Mouse (Mus musculus): ENCODE measurements around the gene Ipo4. TPM values are rescaled to one million over a fixed set of nuclear protein-coding genes. Genes with fewer than 3 reads are reported as not detected.
A peak's percentile ranks its signal among the peaks of the same experiment; 100 is the strongest.

Gene Ipo4
- total RNA-seq, 2 experiments from 2014 or later, result 95.4 to 122 TPM

GRCm38 (mm10) chr14:55590748-55591330 is 44.9 kb downstream of the Ipo4 start, which contains the start of gene Psme2:
TSS of gene Psme2 (minus strand) at chr14:55591113.
- DNase-seq (ENCODE audit: low spot score in 2 of 2), result peak; percentile 82 to 84

- DNase-seq (ENCODE audit: low spot score in 2 of 2), result no peak
Observed at GRCm38 (mm10) chr14:55589771-55590448, 45.8 kb downstream of the Ipo4 start.

DNA sequence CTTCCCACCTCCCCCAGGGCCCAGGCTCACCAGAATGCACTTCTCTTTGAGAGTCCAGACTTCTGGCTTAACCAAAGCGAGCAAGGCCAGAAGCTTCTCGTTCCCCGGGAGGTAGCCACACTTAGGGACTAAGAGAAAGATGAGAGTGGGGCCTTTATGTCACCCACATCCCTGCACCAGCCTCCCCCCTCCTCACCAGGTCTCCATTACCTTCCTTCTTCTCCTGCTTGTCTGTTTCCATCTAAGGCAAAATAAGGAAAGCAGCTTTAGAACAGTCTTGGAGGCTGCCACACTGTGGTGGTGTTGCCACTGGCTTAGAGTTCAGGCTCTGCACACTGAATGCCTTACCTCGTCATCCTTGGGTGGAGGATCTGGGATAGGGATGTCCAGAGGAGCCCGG is 46.5 kb downstream of the Ipo4 start:
- no peak for DNase-seq (ENCODE audit: low spot score in 2 of 2)

GRCm38 (mm10) chr14:55586149-55586548 is 49.6 kb downstream of the Ipo4 start:
- no peak for DNase-seq (ENCODE audit: low spot score in 2 of 2)

DNA sequence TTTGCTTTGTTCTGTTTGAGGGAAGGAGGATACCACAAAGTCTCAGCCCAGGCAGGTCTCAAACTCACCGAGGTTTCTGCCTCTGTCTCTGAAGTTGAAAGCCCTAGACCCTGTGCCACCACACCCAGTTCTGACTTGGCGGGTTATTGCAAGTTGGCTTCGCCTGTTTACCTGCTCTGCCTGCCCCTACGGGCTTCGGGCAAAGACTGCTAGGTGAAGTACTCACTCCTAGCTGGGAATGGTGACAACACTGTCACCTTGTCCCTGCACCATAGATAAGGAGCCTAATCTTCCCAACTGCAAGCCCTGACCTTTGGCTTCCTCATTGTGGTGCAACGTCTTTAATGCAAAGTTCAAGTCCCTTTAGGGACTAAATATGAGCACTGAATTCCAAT is 50.2 kb downstream of the Ipo4 start:
- DNase-seq (ENCODE audit: low spot score in 2 of 2), result no peak

DNA sequence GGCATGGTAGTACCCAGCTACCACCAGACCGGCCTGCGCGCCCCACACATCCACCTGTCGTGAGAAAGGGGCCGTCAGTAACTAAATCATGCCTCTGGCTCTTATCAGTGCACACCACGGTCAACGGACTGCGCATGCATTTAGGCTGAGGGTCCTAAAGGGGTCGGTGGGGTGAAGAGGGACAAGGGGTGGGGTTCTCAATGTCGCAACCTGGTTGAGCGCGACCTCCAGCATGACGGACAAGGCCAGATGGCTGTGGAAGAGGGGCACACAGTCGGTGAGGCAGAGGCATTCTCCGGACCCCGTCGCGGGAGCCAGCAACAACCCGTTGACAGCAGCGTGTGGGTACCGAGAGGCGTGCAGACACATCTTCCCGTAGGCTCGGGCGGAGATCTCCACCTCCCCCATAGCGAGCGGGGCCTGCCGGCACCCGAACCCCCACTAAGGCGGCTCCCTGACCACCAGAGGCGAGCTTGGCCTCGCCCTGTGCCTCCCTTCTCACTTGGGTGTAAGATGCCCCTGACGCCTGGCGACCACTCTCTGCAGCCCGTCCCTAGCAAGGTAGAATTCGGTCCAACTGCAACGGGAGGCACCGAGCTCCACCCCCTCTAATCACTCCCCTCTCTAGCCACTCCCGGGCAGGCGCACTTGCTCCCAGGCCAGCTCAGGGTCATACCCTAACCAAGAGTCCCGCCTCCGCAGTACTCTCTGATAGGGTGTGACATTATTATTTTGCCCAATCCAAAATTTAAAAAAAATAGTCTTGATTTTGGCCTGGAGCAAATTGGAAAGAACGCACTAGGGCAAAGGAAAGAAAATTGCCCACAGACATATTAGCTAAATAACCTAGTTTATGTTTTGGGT is 50.8 kb downstream of the Ipo4 start, which contains the start of gene Emc9:
Gene Emc9 (minus strand): TSS at position 601 of the 864 bp plus-strand sequence.
- peak; percentile 73 to 80 for DNase-seq (ENCODE audit: low spot score in 2 of 2)

DNA sequence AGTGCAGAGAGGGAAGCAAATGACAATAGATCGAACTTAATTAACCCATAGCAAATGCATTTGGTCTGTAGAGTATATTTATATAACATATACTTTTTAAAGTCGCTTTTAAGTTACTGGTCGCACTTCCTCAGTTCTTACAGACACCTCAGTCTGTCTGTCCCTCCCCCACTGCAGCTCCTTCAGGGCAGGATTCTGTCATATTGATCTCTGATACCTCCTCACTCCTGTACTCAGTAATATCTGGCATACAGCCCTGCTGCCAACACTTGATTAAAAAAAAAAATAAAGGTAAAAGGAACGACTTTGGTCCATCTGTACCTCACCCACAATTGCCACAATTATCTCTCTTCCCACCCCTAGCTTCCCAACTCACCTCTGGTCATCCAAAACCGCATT is 51.5 kb downstream of the Ipo4 start:
- no peak for DNase-seq (ENCODE audit: low spot score in 2 of 2)

DNA sequence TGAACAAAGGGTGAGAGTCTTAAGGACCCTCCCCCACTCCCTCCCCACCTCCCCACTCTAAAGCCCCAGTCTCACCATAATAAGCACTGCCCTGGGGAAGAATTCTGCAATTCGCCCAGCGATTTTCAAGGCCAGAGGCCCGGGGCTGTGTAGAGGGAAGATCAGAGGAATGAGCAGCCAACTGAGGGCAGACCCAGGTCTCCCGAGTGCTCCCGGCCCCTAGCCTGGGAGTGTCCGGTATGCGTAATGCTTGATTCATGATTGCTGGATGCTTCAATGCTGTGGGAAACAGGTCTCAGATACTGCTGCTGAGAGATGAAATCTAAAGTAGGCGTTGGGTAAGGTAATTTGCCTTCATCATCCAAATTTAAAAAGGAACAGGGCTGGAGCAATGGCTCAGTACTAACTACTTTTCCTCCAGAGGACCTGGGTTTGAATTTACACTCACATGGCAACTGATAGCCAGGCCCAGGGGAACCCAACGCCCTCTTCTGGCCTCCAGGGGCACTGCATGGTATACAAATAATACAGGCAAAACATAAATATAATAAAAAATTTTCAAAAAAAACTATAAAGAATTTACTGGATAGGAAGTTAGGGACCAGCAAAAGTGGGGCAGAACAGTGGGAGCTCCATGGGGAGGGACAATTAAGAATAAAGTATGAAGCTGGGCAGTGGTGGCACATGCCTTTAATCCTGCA is 53.6 kb downstream of the Ipo4 start:
- DNase-seq (ENCODE audit: low spot score in 2 of 2), result no peak

GRCm38 (mm10) chr14:55580731-55581130 is 55.0 kb downstream of the Ipo4 start:
- no peak for DNase-seq (ENCODE audit: low spot score in 2 of 2)

DNA sequence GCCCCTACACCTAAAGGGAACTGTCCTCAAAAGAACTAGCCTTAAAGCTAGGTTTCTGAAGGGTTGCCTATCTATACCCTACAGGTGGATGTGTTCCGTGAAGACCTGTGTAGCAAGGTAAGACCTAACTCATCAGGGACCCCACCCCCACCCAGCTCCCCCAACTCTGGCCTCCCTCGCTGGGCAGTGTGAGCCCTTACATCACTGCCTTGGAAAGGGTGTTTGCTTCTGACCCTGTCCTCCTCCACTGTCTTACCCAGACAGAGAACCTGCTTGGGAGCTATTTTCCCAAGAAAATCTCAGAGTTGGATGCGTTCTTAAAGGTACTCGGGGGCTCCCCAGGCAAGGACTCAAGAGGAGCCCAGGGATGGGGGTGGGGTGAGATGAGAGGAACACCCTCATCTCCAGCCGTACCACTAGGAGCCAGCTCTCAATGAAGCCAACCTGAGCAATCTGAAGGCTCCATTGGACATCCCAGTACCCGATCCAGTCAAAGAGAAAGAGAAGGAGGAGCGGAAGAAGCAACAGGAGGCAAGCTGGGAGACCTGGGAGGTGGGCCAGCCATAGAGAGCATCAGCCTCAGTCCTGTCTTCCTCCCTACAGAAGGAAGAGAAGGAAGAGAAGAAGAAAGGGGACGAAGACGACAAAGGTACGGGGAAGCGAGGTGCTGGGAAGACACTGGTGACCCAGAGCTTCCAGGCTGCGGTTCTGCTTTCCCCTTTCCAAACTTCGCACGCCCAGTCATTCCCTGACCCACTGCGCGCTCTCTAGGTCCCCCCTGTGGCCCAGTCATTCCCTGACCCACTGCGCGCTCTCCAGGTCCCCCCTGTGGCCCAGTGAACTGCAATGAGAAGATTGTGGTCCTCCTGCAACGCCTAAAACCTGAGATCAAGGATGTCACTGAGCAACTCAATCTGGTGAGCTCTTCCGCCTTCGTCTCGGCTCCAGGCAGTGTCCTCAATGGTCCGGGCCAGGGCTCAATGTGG is 56.0 kb downstream of the Ipo4 start:
- DNase-seq (ENCODE audit: low spot score in 2 of 2), result no peak

GRCm38 (mm10) chr14:55578668-55579269 is 57.0 kb downstream of the Ipo4 start:
- DNase-seq (ENCODE audit: low spot score in 2 of 2), result peak; percentile 66 to 72

GRCm38 (mm10) chr14:55577871-55578667 is 57.7 kb downstream of the Ipo4 start, which contains the start of gene Psme1:
TSS of gene Psme1 (plus strand) at chr14:55578123.
- DNase-seq (ENCODE audit: low spot score in 2 of 2), result peak; percentile 75 to 77

DNA sequence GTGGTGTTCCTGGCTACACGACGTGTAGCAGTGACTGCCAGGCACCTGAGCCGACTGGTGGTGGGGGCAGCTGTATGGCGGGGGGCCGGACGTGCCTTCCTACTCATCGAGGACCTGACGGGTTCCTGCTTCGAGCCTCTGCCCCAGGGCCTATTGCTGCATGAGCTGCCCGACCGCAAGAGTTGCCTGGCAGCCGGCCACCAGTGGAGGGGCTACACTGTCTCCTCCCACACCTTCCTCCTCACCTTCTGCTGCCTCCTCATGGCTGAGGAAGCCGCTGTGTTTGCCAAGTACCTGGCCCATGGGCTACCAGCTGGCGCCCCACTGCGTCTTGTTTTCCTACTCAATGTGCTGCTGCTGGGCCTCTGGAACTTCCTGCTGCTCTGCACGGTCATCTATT is 59.4 kb downstream of the Ipo4 start:
- no peak for DNase-seq (ENCODE audit: low spot score in 2 of 2)

GRCm38 (mm10) chr14:55575711-55576110 is 60.0 kb downstream of the Ipo4 start:
- no peak for DNase-seq (ENCODE audit: low spot score in 2 of 2)
